Mouse (Mus musculus) liver, postnatal 0 days (tissue): ENCODE measurements around the gene Phb.
A peak's percentile ranks its signal among the peaks of the same experiment; 100 is the strongest.

Experiments used
- CTCF ChIP-seq: sonication (generic); IDR thresholded peaks from 2 replicates; pipeline ENCODE4 v1.5.1; 2016; ENCODE audit warnings: antibody characterized with exemption, low read depth
- EP300 ChIP-seq: IDR thresholded peaks from 2 replicates; pipeline ENCODE4 v1.6.1; 2016; ENCODE audit warnings: antibody characterized with exemption, low read depth, mild to moderate bottlenecking

- TF ChIP-seq EP300 (0 out of 2 replicates have a peak, but pooled peaks have one; percentile 12), CTCF (peak; percentile 97)
These were observed 19.3 kb downstream of the Phb start for GRCm38 (mm10) chr11:95686031-95686430.
